Mouse (Mus musculus): ENCODE data around the gene Wscd2. TPM values are rescaled to one million over a fixed set of nuclear protein-coding genes. Genes with fewer than 3 reads are reported as not detected.

Gene Wscd2
- polyA plus RNA-seq, 1 experiment = 3.5 TPM

DNA sequence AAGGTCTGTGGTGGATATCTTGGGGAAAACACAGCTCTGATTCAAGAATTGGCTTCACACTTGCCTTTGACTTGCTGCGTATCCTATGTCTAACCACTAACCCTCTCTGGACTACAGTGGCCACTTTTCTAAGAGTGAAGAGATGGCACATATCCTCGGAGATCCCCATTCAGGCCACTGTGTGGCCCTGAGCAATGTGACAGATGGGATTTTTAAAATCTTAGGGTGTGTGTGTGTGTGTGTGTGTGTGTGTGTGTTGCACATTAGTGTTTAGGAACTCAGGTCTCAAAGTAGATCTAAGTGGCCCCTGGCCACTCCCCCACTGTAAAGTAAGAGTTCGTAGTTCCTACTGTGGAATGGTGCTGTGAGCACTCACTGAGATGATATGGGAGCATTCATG lies 1.9 kb downstream of the Wscd2 start:
- no peak overlapping the region for H3K27ac ChIP-seq (ENCODE audit: insufficient read depth, low read depth, low read length)
- TF ChIP-seq CTCF (IDR thresholded peaks at IDR 0.05; ENCODE audit: extremely low read depth, insufficient read length, insufficient replicate concordance, low read depth, low read length) (no peak), POLR2A (IDR thresholded peaks at IDR 0.05; ENCODE audit: low read depth, low read length) (no peak)
- H3K36me3 ChIP-seq (ENCODE audit: control insufficient read depth, insufficient read depth, low read length) = no peaks in the 10 kb centered on the region
- WGBS = 67% methylated on average over 3 of the region's 3 CpGs
- no peak overlapping the region; the same call in 1 of the 2 replicates for H3K4me3 ChIP-seq (ENCODE audit: low read depth, low read length)
- no peaks in the 10 kb centered on the region for H3K4me1 ChIP-seq (ENCODE audit: control insufficient read depth, insufficient read depth, insufficient read length, low read length)
- peaks cover 7% of the 10 kb centered on the region; the same call in 1 of the 2 replicates for H3K27me3 ChIP-seq (ENCODE audit: control insufficient read depth, insufficient read depth, low read length)

- WGBS = 30% methylated on average over 7 of the region's 7 CpGs
- H3K27ac ChIP-seq (ENCODE audit: insufficient read depth, low read depth, low read length) = no peak overlapping the region
- peaks cover 7% of the 10 kb centered on the region; the same call in 1 of the 2 replicates for H3K27me3 ChIP-seq (ENCODE audit: control insufficient read depth, insufficient read depth, low read length)
- H3K4me1 ChIP-seq (ENCODE audit: control insufficient read depth, insufficient read depth, insufficient read length, low read length) = no peaks in the 10 kb centered on the region
- TF ChIP-seq CTCF (IDR thresholded peaks at IDR 0.05; ENCODE audit: extremely low read depth, insufficient read length, insufficient replicate concordance, low read depth, low read length) (no peak), POLR2A (IDR thresholded peaks at IDR 0.05; ENCODE audit: low read depth, low read length) (no peak)
- no peak overlapping the region for H3K4me3 ChIP-seq (ENCODE audit: low read depth, low read length)
- no peaks in the 10 kb centered on the region for H3K36me3 ChIP-seq (ENCODE audit: control insufficient read depth, insufficient read depth, low read length)
Measured at GRCm38 (mm10) chr5:113492417-113493035, 2.4 kb downstream of the Wscd2 start.

GRCm38 (mm10) chr5:113493997-113494396 lies 3.9 kb downstream of the Wscd2 start:
- WGBS = 60% methylated on average over 8 of the region's 8 CpGs
- TF ChIP-seq POLR2A (IDR thresholded peaks at IDR 0.05; ENCODE audit: low read depth, low read length) = no peak
- no peak for TF ChIP-seq CTCF (IDR thresholded peaks at IDR 0.05; ENCODE audit: extremely low read depth, insufficient read length, insufficient replicate concordance, low read depth, low read length)

DNA sequence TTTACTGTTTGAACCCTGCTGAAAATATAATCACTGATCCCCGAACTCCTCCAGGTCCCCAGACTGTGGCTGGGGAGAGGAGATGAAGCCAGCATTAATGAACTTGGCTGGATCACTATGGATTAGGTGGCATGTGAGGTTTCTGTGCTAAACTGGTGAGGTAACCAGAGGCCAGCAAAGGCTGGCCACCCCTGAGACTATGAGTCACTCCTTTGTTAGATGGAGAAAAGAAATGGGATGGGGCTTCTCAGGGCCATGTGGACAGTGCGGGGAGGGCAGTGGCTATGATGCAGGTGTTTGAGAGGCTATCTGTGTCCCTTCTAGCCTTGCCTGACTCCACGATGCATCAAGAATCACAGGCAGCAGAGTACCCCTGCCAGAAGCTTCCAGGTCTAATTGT lies 6.8 kb downstream of the Wscd2 start:
- no peak overlapping the region for H3K27ac ChIP-seq (ENCODE audit: insufficient read depth, low read depth, low read length)
- TF ChIP-seq POLR2A (IDR thresholded peaks at IDR 0.05; ENCODE audit: low read depth, low read length) (no peak), CTCF (IDR thresholded peaks at IDR 0.05; ENCODE audit: extremely low read depth, insufficient read length, insufficient replicate concordance, low read depth, low read length) (no peak)
- H3K27me3 ChIP-seq (ENCODE audit: control insufficient read depth, insufficient read depth, low read length) = no peaks in the 10 kb centered on the region
- 50% methylated on average over 3 of the region's 3 CpGs for WGBS
- H3K4me1 ChIP-seq (ENCODE audit: control insufficient read depth, insufficient read depth, insufficient read length, low read length) = no peaks in the 10 kb centered on the region
- H3K4me3 ChIP-seq (ENCODE audit: low read depth, low read length) = no peak overlapping the region
- no peaks in the 10 kb centered on the region for H3K36me3 ChIP-seq (ENCODE audit: control insufficient read depth, insufficient read depth, low read length)

More at GRCm38 (mm10) chr5:113493997-113494396, 3.9 kb downstream of the Wscd2 start:
- Histone ChIP-seq H3K27me3 (ENCODE audit: control insufficient read depth, insufficient read depth, low read length) (peaks cover 7% of the 10 kb centered on the region; the same call in 1 of the 2 replicates), H3K4me1 (ENCODE audit: control insufficient read depth, insufficient read depth, insufficient read length, low read length) (no peaks in the 10 kb centered on the region), H3K4me3 (ENCODE audit: low read depth, low read length) (no peak overlapping the region), H3K27ac (ENCODE audit: insufficient read depth, low read depth, low read length) (no peak overlapping the region), H3K36me3 (ENCODE audit: control insufficient read depth, insufficient read depth, low read length) (no peaks in the 10 kb centered on the region)

DNA sequence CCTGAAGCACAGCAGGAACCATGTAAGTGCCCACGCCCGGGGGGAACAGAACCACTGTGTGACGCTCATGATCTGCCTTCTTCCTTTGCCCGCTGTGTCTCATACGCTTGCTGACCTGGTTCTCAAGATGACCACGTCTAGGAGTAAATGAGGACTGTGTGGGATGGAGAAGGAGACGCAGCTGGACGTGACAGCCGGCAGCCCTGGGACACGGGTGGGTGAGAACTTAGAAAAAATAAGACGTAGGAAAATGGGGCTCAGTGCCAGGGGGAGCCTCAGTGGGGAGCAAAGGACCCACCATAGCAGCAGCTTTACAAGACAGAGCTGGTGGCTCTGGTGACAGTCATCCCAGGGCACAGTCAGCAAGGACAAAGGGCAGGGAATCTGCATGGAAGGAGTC lies 9.3 kb downstream of the Wscd2 start:
- no peaks in the 10 kb centered on the region for H3K36me3 ChIP-seq (ENCODE audit: control insufficient read depth, insufficient read depth, low read length)
- no peaks in the 10 kb centered on the region for H3K4me1 ChIP-seq (ENCODE audit: control insufficient read depth, insufficient read depth, insufficient read length, low read length)
- TF ChIP-seq CTCF (IDR thresholded peaks at IDR 0.05; ENCODE audit: extremely low read depth, insufficient read length, insufficient replicate concordance, low read depth, low read length) (no peak), POLR2A (IDR thresholded peaks at IDR 0.05; ENCODE audit: low read depth, low read length) (no peak)
- H3K27me3 ChIP-seq (ENCODE audit: control insufficient read depth, insufficient read depth, low read length) = no peaks in the 10 kb centered on the region
- no peak overlapping the region for H3K4me3 ChIP-seq (ENCODE audit: low read depth, low read length)
- no peak overlapping the region for H3K27ac ChIP-seq (ENCODE audit: insufficient read depth, low read depth, low read length)
- 86% methylated on average over 11 of the region's 11 CpGs for WGBS

DNA sequence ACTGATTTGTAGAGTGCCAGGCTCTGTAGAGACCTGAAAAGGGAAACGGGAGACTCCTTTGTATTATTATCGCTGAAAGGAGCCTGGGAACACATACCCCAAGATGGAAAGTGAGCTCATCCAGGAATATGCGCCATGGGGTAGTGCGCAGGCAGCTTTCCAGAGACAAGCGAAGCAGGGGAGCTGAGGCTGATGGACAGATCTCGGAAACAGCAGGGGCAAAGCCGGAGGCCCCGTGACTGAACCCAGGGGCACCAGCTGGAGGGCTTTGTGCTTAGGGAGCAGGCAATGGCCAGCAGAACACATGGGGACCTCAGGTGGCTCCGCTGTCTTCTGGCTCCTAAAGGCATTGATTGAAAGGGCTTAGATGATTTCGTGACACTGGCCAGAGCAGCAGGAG lies 13.1 kb downstream of the Wscd2 start:
- Histone ChIP-seq H3K36me3 (ENCODE audit: control insufficient read depth, insufficient read depth, low read length) (no peaks in the 10 kb centered on the region), H3K27me3 (ENCODE audit: control insufficient read depth, insufficient read depth, low read length) (no peaks in the 10 kb centered on the region), H3K27ac (ENCODE audit: insufficient read depth, low read depth, low read length) (no peak overlapping the region), H3K4me3 (ENCODE audit: low read depth, low read length) (no peak overlapping the region), H3K4me1 (ENCODE audit: control insufficient read depth, insufficient read depth, insufficient read length, low read length) (no peaks in the 10 kb centered on the region)
- TF ChIP-seq CTCF (IDR thresholded peaks at IDR 0.05; ENCODE audit: extremely low read depth, insufficient read length, insufficient replicate concordance, low read depth, low read length) = no peak
- no peak for TF ChIP-seq POLR2A (IDR thresholded peaks at IDR 0.05; ENCODE audit: low read depth, low read length)
- WGBS = 32% methylated on average over 10 of the region's 10 CpGs

DNA sequence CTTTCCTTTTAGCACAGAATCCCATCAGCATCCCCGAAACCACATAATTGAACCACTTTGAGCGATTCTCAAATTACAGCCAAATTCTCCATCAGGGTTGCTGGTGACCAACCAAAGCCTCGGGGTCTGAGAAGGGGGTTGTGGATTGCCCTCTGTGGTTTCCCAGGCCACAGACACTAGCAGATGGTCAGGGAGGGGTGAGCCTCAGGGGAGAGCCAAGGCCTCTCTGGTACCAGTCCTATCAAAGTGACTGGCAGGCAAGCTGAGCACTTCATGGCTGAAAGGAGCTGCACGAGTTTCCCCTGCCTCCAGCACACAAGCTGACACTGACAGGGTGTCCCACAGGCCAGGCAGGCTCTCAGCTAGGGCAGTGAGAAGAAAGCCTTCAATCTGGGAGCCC lies 14.5 kb downstream of the Wscd2 start:
- Histone ChIP-seq H3K36me3 (ENCODE audit: control insufficient read depth, insufficient read depth, low read length) (no peaks in the 10 kb centered on the region), H3K4me1 (ENCODE audit: control insufficient read depth, insufficient read depth, insufficient read length, low read length) (no peaks in the 10 kb centered on the region), H3K27me3 (ENCODE audit: control insufficient read depth, insufficient read depth, low read length) (no peaks in the 10 kb centered on the region), H3K4me3 (ENCODE audit: low read depth, low read length) (no peak overlapping the region), H3K27ac (ENCODE audit: insufficient read depth, low read depth, low read length) (no peak overlapping the region)
- 36% methylated on average over 4 of the region's 4 CpGs for WGBS
- TF ChIP-seq CTCF (IDR thresholded peaks at IDR 0.05; ENCODE audit: extremely low read depth, insufficient read length, insufficient replicate concordance, low read depth, low read length) (no peak), POLR2A (IDR thresholded peaks at IDR 0.05; ENCODE audit: low read depth, low read length) (no peak)
